Mouse (Mus musculus) brain, embryonic 14.5 days (tissue): ENCODE data around the gene Rab10. TPM values are rescaled to one million over a fixed set of nuclear protein-coding genes. Genes with fewer than 3 reads are reported as not detected.
A peak's percentile ranks its signal among the peaks of the same experiment; 100 is the strongest.
"Not testable (repeated sequence)": the region's sequence is repeated elsewhere in the genome, so short reads cannot be mapped to it uniquely, and the experiment has no call there.

Experiments used
- DNase-seq: peaks from one replicate; pipeline ENCODE4 v3.0.0-alpha.2; 2011; ENCODE audit warnings: low read depth
- CTCF ChIP-seq: fragments of 200-500 bp; IDR thresholded peaks from 2 replicates; pipeline ENCODE4 v1.5.1; 2012; ENCODE audit warnings: inconsistent platforms, mild to moderate bottlenecking, moderate library complexity, borderline replicate concordance; ENCODE audit not compliant: insufficient read depth, insufficient read length; ENCODE audit errors: extremely low read depth
- POLR2A ChIP-seq: fragments of 200-500 bp; IDR thresholded peaks from 2 replicates; pipeline ENCODE4 v1.6.1; 2012; ENCODE audit warnings: mild to moderate bottlenecking, inconsistent platforms, borderline replicate concordance; ENCODE audit not compliant: poor library complexity, insufficient read depth, insufficient read length, severe bottlenecking; ENCODE audit errors: extremely low read depth
- polyA plus RNA-seq: library from polyadenylated mRNA; depleted of rRNA; stranded (reverse); fragments of >200 nt; gene quantifications from 2 replicates; pipeline ENCODE4 v1.2.3, GENCODE M21; 2012

Gene Rab10
- polyA plus RNA-seq, 1 experiment, result 159 TPM

GRCm38 (mm10) chr12:3325232-3325631 lies 15.5 kb upstream of the Rab10 start:
- no peak for DNase-seq
- TF ChIP-seq CTCF (no peak), POLR2A (no peak)

GRCm38 (mm10) chr12:3323241-3323640 lies 13.5 kb upstream of the Rab10 start:
- no peak for TF ChIP-seq CTCF
- no peak for TF ChIP-seq POLR2A
- DNase-seq, result no peak

- TF ChIP-seq POLR2A, result no peak
- TF ChIP-seq CTCF, result no peak
- DNase-seq, result no peak
Measured at GRCm38 (mm10) chr12:3319377-3319776, 9.6 kb upstream of the Rab10 start.

GRCm38 (mm10) chr12:3316937-3317336 lies 7.2 kb upstream of the Rab10 start:
- DNase-seq, result no peak
- TF ChIP-seq POLR2A (no peak), CTCF (no peak)

- no peak for TF ChIP-seq POLR2A
- no peak for TF ChIP-seq CTCF
- no peak for DNase-seq
Measured at GRCm38 (mm10) chr12:3316083-3316482, 6.3 kb upstream of the Rab10 start.

- TF ChIP-seq CTCF (no peak), POLR2A (no peak)
- DNase-seq, result no peak
Measured at GRCm38 (mm10) chr12:3312886-3313285, 3.1 kb upstream of the Rab10 start.

GRCm38 (mm10) chr12:3310321-3310692 lies 538 bp upstream of the Rab10 start:
- TF ChIP-seq POLR2A (no peak), CTCF (no peak)
- no peak for DNase-seq

GRCm38 (mm10) chr12:3308541-3309241 lies 1.1 kb downstream of the Rab10 start:
- TF ChIP-seq CTCF, result no peak
- no peak for TF ChIP-seq POLR2A
- DNase-seq, result peak; percentile 71

- no peak for DNase-seq
Measured at GRCm38 (mm10) chr12:3307587-3307986, 2.2 kb downstream of the Rab10 start.

GRCm38 (mm10) chr12:3305238-3305637 lies 4.5 kb downstream of the Rab10 start:
- TF ChIP-seq POLR2A, result no peak
- no peak for TF ChIP-seq CTCF
- DNase-seq, result no peak

More at GRCm38 (mm10) chr12:3307587-3307986, 2.2 kb downstream of the Rab10 start:
- TF ChIP-seq POLR2A, result no peak

- DNase-seq, result not testable (repeated sequence)
Measured at GRCm38 (mm10) chr12:3297622-3298021, 12.1 kb downstream of the Rab10 start.

GRCm38 (mm10) chr12:3296056-3296455 lies 13.7 kb downstream of the Rab10 start:
- no peak for DNase-seq
- TF ChIP-seq POLR2A, result no peak
- no peak for TF ChIP-seq CTCF
